Mouse (Mus musculus) embryo, embryonic 11.5 days (tissue): ENCODE measurements around the gene Eef1a1.
A peak's percentile ranks its signal among the peaks of the same experiment; 100 is the strongest.

Source experiments
- DNase-seq: peaks from one replicate; pipeline ENCODE4 v3.0.0-alpha.2; 2012; ENCODE audit warnings: low read depth, low spot score

The Eef1a1 gene

DNA sequence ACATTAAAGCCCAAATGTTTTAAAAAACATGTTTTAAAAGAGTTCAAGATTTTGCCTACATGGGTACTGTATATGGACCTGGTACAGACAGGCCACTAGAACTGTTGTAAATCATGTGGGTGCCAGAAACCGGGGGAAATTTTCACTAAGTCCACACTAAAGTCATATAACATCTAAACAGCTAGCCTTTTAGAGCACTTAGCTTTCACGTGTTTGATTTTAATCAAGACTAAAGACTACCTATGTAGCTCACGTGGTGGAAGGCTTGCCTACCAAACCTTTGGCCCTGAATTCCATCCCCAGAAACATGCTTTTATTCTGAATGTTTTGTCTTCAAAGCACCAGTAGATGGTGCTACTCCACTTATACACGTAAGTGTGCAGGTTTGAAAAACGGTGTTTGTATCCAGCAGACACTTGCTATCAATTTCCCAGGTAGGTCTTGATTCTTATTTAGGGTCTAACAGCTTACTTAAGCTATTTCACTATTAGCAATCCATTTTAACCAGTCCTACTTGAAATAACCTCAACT is 11.9 kb downstream of the Eef1a1 start:
- peak; percentile 50 for DNase-seq

DNA sequence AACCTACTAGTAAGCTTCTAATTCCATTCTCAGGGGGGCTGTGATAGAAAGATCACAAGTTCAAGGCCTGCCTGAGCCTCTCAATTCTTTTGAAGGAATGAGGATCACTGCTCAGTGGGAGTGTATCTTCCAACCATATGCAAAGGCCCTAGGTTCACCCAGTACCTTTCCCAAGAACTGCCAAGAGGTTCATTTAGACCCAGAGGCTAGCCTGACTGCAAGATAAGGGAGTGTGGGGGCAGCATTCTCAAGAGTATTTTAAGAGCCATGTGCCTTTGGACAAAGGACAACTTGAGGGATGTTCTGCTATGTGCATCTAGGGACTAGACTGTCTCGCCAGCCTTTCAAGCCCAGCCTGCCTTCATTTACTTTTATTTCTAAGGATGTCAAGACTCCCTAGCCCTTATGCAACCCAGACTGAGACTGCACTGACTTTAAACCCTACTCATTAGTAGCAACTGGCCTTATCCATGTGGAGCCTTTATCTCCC is 12.4 kb downstream of the Eef1a1 start:
- no peak for DNase-seq

DNA sequence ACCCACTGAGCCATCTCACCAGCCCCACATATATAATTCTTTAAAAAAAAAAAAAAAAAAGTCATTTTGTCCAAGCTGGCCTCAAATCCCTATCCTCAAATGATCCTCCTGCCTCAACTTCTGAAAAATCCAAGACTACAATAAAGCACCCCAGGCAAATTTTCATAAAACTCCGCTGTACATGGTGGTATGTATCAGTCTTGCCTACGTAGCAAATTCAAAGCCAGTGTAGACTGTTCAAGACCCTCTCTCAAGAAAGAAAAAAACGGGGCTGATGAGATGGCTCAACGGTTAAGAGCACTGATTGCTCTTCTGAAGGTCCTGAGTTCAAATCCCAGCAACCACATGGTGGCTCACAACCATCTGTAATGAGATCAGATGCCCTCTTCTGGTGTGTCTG is 13.1 kb downstream of the Eef1a1 start:
- DNase-seq = no peak

DNA sequence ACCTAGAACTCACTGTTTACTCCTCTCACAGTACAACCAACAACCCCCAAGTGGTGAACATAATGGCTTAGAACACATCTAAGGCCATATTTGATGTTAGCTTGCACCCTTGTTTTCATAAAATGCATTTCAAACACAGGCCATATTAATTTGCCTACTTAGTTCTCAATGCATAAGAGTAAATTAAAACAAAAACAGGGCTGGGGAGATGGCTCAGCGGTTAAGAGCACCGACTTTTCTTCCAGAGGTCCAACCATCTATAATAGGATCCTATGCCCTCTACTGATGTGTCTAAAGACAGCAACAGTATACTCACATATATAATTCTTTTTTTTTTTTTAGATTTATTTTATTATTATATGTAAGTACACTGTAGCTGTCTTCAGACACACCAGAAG is 13.6 kb downstream of the Eef1a1 start:
- no peak for DNase-seq

DNA sequence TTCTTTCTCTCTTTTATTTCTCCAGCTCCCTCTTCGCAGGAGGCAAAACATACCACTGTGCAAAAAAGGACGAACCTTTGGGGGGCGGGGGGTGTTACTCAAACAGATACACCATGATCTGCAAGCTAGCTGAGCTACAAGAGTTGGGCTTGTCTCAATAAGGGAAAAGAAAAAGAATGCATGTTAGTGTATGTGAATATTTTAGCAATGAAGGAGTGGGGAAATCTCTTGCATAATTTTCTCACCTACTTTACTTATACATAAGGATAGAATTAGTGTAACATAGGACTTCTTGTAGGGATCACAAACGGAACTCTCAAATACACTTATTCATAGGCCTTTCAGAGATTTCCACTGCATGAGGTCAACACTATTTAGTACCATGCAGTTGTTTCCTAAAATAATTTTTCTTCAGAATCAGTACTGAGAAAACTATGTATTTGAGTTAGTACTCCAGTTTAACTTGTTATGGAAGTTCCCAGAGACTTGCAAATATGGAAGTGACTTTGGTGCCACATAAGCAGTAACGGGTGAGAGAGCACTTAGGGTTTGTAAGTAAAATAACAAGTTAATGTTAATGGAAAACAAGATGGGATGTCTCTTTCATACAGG is 14.1 kb downstream of the Eef1a1 start:
- DNase-seq = no peak

DNA sequence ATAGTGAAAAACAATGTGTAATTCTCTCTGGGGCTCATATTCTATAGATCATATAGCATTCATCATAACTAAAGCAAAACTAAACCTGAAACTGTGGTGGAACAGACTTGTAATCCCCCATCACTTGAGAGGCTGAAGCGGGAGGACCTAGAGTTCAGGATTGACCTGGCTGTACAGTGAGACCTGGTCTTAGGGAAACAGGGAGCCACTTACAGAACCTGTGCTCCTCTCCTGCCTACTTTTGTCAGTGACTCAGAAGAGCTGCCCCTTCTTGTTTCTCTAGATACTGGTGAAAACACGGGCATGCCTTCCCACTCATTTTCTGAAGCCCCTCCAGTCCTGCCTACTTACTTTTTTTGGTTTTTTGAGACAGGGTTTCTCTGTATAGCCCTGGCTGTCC is 14.7 kb downstream of the Eef1a1 start:
- DNase-seq = no peak

DNA sequence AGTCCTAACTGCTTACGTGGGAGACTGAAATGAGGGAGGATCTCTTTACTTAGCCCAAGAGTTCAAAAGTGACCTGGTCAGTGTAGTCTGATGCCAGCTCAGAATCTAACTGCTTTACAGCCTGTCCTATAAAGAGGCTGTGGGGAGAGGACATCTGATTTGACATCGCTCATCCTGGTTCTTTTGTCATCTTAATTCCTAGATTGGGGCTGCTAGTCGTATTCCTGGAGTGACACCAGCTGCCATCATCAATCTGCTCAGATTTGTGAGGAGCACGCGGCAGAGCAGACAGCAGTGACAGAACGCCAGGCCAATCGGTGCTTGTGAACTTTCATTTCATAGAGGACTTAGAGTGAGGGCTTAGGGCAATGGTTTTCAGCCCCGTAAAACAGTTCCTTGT is 15.4 kb downstream of the Eef1a1 start:
- DNase-seq = no peak

DNA sequence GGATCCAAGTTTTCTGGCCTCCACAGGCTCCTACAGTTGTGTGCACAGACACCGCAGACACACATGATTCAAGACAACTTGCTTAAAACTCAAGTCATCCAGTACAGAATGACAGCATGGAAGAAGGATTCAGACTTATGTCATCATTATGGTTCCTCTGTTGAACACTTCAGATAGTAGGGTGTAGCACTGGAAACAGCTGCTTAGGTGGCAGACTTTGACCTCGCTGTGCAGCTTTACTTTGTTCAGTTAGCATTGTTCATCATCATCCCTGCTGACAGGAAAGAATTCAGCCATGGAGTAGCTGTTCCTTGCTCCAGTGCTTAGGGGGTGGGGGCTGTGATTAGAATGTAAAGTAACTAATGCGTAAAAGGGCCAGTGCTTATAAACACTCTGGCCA is 23.2 kb downstream of the Eef1a1 start:
- no peak for DNase-seq

DNA sequence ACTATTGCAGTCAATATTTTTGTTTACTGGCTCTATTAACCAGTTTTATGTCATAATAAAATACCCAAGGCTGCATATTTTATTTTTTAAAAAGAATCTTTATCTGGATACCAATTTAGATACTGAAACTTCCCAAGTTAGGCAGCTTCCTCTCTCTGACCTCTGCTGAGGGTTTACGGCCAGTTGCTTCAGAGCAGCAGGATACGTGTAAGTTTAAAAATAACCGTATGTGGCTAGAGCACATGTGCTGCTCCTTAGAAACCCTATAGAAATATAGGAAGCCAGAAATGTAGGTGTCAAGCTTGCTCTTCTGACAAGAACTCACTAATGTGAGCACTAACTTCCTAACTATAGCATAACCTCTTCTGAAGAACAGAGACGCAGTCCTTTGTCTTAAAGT is 25.6 kb downstream of the Eef1a1 start:
- no peak for DNase-seq

DNA sequence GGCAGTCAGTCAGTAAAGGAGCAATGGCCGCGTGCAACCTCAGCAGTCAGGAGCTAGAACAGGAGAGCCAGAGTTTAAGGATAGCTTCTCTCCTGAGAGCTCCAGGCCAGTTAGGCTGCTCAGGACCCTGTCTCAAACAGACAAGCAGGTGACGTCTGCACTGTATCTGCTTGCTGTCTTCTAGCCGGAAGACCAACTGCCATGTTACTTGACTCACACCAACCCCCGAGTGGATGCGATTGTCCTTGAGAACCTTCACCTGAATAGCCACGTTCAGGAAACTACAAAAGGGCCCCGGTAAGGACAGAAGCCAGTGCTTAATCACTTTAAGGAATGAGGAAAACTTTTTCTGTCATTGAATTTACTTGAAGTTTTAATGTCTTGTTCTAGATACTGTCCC is 31.9 kb downstream of the Eef1a1 start:
- no peak for DNase-seq

DNA sequence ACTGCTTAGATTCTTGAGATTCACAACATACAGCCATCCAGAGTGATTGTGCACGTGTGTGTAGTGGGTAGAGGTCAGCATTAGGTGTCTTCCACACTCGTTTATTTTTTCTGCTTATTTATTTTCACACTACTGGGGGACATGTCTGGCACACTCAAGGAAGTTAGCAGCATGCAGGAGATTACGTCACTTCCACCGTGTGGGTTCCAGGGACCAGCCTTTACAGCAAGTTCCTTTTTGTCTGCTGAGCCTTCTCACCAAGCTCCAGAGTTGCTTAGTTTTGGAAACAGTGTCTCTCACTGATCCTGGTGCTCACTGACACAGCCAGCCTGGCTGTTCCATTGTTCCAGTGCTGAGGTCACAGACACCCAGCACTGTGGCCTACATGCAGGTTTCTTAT is 37.6 kb downstream of the Eef1a1 start:
- no peak for DNase-seq

DNA sequence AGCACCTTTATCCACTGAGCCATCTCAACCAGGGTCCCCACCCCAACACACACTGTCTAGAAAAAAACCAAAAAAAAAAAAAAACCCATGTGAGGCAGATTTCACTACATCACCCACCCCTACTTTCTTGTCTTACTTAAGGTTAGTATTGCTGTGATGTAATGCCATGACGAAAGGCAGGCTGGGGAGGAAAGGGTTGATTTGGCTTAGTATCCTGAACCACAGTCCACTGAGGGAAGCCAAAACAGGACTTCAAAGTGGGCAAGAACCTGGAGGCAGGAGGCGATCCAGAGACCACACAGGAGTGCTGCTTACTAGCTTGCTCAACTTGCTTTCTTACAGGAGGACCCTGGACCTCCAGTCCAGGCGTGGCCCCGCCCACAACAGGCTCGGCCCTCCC is 38.5 kb downstream of the Eef1a1 start:
- no peak for DNase-seq

DNA sequence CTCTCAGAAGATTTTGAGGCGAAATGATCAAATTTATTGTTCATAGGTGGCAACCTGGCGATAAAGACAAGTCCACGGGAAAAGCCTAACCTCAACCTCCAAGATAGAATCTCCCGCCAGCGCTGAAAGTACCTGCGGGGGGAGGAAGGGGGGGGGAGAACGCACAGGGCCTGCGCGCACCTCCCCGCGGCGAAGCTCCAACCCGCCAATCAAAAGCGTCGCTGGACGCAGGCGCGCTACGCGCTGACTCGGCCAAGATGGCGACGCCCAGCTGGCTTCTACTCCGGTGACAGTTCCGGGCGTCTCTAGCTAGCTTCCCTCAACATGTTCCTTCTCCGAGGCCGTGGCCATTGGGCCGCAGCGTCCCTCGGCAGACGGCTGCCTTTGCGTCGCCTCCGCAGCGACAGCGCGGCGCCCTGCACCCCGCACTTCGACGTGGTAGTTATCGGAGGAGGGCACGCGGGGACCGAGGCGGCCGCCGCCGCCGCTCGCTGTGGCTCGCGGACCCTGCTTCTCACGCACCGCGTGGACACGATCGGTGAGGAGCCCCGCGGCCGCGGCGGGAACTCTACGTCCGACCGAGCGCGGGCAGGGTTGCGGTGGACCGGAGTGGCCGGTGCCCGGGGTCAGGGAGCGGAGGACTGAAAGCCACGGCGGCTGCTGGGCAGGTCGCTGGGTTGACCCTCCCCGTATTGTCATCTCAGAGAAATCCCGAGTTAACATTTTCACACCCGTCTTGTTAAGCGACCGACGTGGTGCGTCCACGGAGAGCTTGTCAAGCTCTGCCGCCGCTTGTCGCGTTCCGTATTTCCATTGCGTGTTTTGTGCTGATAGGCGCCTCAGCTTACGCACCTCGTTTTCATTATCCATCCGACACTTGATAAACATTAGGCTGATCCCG is 40.7 kb downstream of the Eef1a1 start, which contains the start of the genes Mto1 and Gm17324:
Gene Mto1 (plus strand): TSS at position 236 of the 901 bp plus-strand sequence.
Gene Gm17324 (minus strand): TSS at position 814 of the 901 bp plus-strand sequence.
- DNase-seq = peak; percentile 92

DNA sequence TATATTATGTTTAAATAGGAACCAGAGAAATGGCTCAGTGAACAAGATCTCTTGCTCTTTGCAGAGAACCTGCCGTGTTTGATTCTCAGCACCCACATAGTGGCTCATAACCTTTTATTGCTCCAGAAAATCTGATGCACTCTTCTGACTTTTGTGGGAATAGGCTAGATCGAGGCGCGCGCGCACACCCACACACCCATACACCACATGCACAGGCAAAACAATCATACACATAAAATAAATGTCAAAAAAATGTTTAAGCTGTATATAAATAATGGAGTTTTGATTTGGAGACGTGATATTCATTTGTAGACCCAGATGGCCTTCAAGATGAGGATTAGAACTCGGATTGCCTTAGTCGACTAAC is 41.4 kb downstream of the Eef1a1 start:
- no peak for DNase-seq

DNA sequence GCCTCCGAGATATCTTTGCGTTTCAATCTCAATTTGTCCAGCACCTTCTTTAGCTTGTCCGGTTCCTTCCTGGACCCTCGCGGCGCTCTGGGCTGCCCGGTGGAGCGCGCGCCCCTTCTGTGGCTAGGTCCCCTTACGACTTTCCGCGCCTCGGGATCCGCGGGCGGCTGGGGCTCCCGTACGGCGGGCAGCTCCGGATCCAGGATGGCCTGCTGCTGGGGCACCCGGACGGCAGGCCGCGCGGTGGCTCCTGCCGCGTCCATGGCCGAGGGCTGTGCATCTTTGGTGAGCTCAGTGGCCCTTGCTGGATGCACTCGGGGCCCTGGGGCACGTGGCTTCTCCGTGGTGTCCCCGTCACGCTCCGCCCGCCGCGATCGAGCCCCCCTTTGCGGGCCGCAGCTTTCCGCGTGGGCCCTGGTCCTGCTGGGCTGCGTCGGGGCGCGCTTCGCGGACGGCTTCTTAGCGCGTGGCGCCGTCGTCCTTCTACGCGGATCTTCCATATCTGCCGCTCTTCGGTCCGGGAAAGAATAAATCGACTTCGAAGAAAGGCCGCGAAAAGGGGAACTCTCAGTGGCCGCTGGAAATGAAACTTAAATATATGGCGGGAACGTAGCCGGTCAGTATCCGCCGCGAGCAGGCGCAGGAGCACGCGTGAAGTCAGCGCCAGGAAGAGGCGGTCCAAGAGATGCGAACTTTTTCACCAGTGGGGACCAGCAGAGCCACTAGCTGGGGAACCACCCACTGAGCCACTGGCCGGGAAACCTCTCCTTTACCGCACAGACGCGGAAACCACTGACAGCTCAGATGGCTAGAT is 46.2 kb downstream of the Eef1a1 start, which contains the start of gene Cgas:
Gene Cgas (minus strand): TSS at position 659 of the 814 bp plus-strand sequence.
- peak; percentile 13 for DNase-seq

DNA sequence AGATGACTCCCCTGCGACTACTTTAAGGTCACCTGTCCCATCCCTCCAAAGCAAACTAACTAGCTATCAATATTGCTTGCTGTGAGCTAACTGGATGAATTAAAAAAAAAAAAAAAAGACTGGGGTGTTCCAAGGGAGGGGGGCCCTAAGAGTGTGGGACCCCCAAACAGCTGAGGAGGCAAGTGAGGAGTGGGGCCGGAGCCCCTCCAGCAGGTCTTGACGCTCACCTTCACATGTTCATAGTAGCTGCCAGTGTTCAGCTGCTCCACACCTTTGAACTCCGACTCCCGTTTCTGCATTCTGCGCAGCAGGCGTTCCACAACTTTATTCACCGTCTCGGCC is 46.7 kb downstream of the Eef1a1 start:
- DNase-seq = no peak

DNA sequence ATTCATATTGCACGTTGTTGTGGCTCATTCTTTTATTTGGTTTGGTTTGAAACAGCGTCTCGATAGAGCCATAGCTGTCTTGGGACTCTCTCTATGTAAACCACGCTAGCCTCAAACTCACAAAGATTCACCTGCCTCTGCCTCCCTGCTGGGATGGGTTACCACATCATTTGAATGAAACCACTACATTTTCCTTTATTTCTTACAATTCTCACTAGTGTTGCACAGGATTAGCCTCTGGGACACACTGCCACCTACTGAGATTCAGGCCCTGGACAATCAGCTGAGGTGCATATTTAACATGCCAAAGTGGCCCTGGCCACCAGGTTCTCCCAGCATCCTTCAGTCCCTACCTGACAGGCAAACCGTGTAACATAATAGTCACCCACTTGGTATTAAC is 49.5 kb downstream of the Eef1a1 start:
- DNase-seq = no peak

DNA sequence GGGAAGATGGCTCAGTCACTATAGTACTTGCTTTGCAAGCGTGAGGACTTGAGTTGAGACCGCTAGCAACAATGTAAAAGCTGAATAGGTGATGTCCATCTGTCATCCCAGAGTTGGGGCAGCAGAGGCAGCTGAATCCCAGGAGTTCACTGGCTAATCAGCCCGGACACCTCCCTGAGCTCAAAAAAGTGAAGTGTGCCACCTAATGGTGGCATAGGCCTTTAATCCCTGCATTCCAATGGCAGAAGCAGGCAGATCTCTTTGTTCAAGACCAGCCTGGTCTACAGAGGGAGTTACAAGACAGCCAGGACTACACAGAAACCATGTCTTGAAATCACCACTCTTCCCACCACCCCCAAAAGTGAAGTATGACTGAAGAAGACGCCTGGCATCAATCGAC is 56.5 kb downstream of the Eef1a1 start:
- DNase-seq = no peak

DNA sequence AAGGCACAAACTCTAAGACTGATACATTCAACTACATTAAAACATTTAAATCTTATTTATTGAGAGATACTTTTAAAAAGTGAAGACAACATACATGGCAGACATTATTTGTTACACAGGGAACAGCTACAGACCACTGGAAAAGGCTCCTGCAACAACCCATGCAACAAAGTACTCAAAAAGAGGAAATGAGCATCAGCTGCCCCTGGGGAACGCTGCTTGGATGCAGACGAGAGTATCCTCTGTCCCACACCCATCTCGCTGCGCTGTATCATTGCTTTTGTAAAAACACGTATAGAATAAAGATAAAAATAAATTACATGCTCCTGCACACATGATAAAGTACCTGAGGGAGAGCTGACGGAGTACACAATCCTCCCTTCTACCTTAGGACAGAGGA is 58.5 kb downstream of the Eef1a1 start:
- DNase-seq = no peak

DNA sequence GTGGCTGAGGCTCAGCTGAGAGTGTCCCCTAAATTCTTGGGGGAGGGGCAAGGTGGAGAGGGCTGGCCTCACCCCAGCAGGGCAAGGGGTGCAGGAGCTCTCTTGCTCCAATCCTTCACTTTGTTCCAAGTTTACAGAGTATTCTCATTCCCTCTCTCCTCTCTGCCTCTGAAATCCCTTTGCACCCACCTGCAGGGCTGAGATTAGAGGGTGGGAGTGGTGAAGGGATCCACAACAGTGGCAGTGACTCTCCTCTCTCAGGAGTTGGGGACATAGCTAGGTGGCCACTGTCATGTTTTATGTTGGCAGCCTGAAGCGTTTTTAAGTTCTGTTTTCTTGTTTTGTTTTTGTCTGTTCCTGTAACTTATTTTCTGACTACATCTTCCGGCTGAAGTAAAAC is 59.4 kb downstream of the Eef1a1 start:
- DNase-seq = no peak

DNA sequence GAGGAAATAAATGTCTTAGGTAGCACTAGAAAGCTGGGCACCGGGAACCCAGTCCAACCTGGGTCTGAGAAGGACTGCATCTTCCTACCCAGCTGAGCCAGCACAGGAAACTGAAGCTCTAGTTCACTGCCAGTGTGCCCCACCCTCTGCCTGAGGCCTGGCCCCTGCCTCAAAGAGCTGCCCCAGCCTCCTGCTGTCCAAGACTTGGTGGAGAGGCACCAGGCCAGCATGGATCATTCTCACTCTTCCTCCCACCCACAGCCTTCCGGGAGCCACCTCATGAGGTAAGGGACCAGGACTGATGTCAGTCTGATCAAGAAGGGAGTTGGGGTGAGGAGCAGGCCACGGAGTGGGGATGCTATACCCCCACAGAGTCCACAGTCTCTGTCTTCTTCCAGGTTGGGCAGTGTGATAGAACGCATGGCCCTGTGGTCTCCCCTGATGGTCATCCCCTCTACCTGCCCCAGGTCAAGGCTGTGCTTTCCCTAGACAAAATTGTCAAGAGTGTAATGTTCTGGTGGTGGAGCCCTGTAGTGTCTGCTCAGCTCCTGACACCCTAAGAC is 60.0 kb downstream of the Eef1a1 start:
- DNase-seq = no peak
